ENCODE assay signal across 20 mouse cellular contexts in genomic region chr5:19981518-19981917, GRCm38 (mm10).
A peak's percentile ranks its signal among the peaks of the same experiment; 100 is the strongest.
DNase-seq lines count a peak whose midpoint lies in the region; ATAC-seq lines count a peak whose summit lies in the region.
"Had no signal": no experiment of that assay in that cellular context is flagged by ENCODE, and none has a peak within 500 bp of the region (broad histone marks: within the 10 kb centered on the region; RNA-seq: fewer than 3 reads in every experiment).

No protein-coding gene starts in this region.

- no peak overlapping the region for H3K4me3 ChIP-seq in hindbrain, embryonic 13.5 days
- no peak overlapping the region for H3K4me3 ChIP-seq in hindbrain, embryonic 10.5 days
- no peak overlapping the region for H3K4me3 ChIP-seq in forebrain, embryonic 13.5 days
- H3K4me3 ChIP-seq in midbrain, embryonic 11.5 days (ENCODE audit: low read depth, low read length) = no peak overlapping the region
- H3K4me3 ChIP-seq in neural tube, embryonic 14.5 days (ENCODE audit: low read depth, low read length) = no peak overlapping the region
- H3K4me3 ChIP-seq: embryonic facial prominence, embryonic 15.5 days; heart, embryonic 10.5 days; hindbrain, embryonic 15.5 days; kidney, embryonic 15.5 days; limb, embryonic 15.5 days; liver, embryonic 15.5 days had no signal

- peak overlapping the region; percentile 44; the same call in 1 of the 2 replicates for H3K27ac ChIP-seq in hindbrain, embryonic 13.5 days
- H3K27ac ChIP-seq in hindbrain, embryonic 10.5 days = no peak overlapping the region
- peak overlapping the region; percentile 44; the same call in 1 of the 2 replicates for H3K27ac ChIP-seq in forebrain, embryonic 13.5 days
- H3K27ac ChIP-seq in midbrain, embryonic 11.5 days (ENCODE audit: low read depth, low read length) = peak overlapping the region; percentile 32; the same call in 1 of the 2 replicates
- H3K27ac ChIP-seq in neural tube, embryonic 14.5 days (ENCODE audit: low read depth, low read length) = no peak overlapping the region
- H3K27ac ChIP-seq: embryonic facial prominence, embryonic 15.5 days; heart, embryonic 10.5 days; hindbrain, embryonic 15.5 days; kidney, embryonic 15.5 days; limb, embryonic 15.5 days; liver, embryonic 15.5 days had no signal

- no peaks in the 10 kb centered on the region for H3K27me3 ChIP-seq in hindbrain, embryonic 13.5 days
- H3K27me3 ChIP-seq in hindbrain, embryonic 10.5 days (ENCODE audit: insufficient read depth, poor library complexity, severe bottlenecking) = no peaks in the 10 kb centered on the region
- no peaks in the 10 kb centered on the region for H3K27me3 ChIP-seq in forebrain, embryonic 13.5 days
- H3K27me3 ChIP-seq in midbrain, embryonic 11.5 days (ENCODE audit: control insufficient read depth, insufficient read depth, low read length) = no peaks in the 10 kb centered on the region
- H3K27me3 ChIP-seq in neural tube, embryonic 14.5 days (ENCODE audit: control insufficient read depth, insufficient read depth, low read length) = no peaks in the 10 kb centered on the region
- H3K27me3 ChIP-seq: CH12.LX; embryonic facial prominence, embryonic 15.5 days; hindbrain, embryonic 15.5 days; kidney, embryonic 15.5 days; limb, embryonic 15.5 days; liver, embryonic 15.5 days had no signal

- no peaks in the 10 kb centered on the region for H3K9me3 ChIP-seq in hindbrain, embryonic 13.5 days
- no peaks in the 10 kb centered on the region for H3K9me3 ChIP-seq in hindbrain, embryonic 10.5 days
- no peaks in the 10 kb centered on the region for H3K9me3 ChIP-seq in forebrain, embryonic 13.5 days (replicated peaks)
- H3K9me3 ChIP-seq in midbrain, embryonic 11.5 days (ENCODE audit: control insufficient read depth, low read length) = no peaks in the 10 kb centered on the region
- no peaks in the 10 kb centered on the region for H3K9me3 ChIP-seq in neural tube, embryonic 14.5 days (ENCODE audit: control insufficient read depth, low read length)
- H3K9me3 ChIP-seq: embryonic facial prominence, embryonic 15.5 days; heart, embryonic 10.5 days; hindbrain, embryonic 15.5 days; kidney, embryonic 15.5 days; limb, embryonic 15.5 days; liver, embryonic 15.5 days had no signal

- no peak for DNase-seq in hindbrain, embryonic 10.5 days (ENCODE audit: low spot score)
- DNase-seq in midbrain, embryonic 11.5 days (ENCODE audit: low spot score, missing footprints) = peak; percentile 91
- no peak for DNase-seq in embryo, embryonic 10.5 days (ENCODE audit: low spot score)
- no peak for DNase-seq in layer of hippocampus, adult 8-10 months (ENCODE audit: low spot score in 2 of 2)
- DNase-seq: adrenal gland, postnatal 14 days; cerebellum, adult 11 months; cerebellum, postnatal 14 days; kidney, postnatal 4 days had no signal

- ATAC-seq in hindbrain, embryonic 13.5 days (ENCODE audit: low FRiP score) = peak; percentile 58; the same call in 1 of the 2 replicates
- no peak for ATAC-seq in forebrain, embryonic 13.5 days
- ATAC-seq in midbrain, embryonic 11.5 days (ENCODE audit: low FRiP score) = peak; percentile 67
- ATAC-seq in neural tube, embryonic 14.5 days (ENCODE audit: low read depth) = 0 out of 2 replicates have a peak, but pooled peaks have one; percentile 32
- ATAC-seq in megakaryocyte-erythroid progenitor cell, adult 5-6 weeks (replicated peaks; ENCODE audit: low FRiP score, low TSS enrichment, poor library complexity, severe bottlenecking) = no peak
- ATAC-seq: intestine, postnatal 0 days had no signal

- no peak overlapping the region for H3K4me2 ChIP-seq in hindbrain, embryonic 13.5 days
- H3K4me2 ChIP-seq in forebrain, embryonic 13.5 days = no peak overlapping the region
- no peak overlapping the region for H3K4me2 ChIP-seq in midbrain, embryonic 11.5 days
- H3K4me2 ChIP-seq in neural tube, embryonic 14.5 days (ENCODE audit: low read depth, low read length) = no peak overlapping the region
- H3K4me2 ChIP-seq: embryonic facial prominence, embryonic 15.5 days; hindbrain, embryonic 15.5 days; kidney, embryonic 15.5 days; limb, embryonic 15.5 days; liver, embryonic 15.5 days had no signal

- no peaks in the 10 kb centered on the region for H3K36me3 ChIP-seq in hindbrain, embryonic 13.5 days
- H3K36me3 ChIP-seq in hindbrain, embryonic 10.5 days = no peaks in the 10 kb centered on the region
- H3K36me3 ChIP-seq in forebrain, embryonic 13.5 days (ENCODE audit: poor library complexity, severe bottlenecking) = no peaks in the 10 kb centered on the region
- no peaks in the 10 kb centered on the region for H3K36me3 ChIP-seq in midbrain, embryonic 11.5 days (ENCODE audit: control insufficient read depth, insufficient read depth, low read length)
- H3K36me3 ChIP-seq in neural tube, embryonic 14.5 days (ENCODE audit: control insufficient read depth, insufficient read depth, low read length) = no peaks in the 10 kb centered on the region
- H3K36me3 ChIP-seq: embryonic facial prominence, embryonic 15.5 days; heart, embryonic 10.5 days; hindbrain, embryonic 15.5 days; kidney, embryonic 15.5 days; limb, embryonic 15.5 days; liver, embryonic 15.5 days had no signal

- WGBS in hindbrain, embryonic 13.5 days = 72% methylated on average over 6 of the region's 6 CpGs
- WGBS in hindbrain, embryonic 10.5 days = 80% methylated on average over 6 of the region's 6 CpGs
- 46% methylated on average over 6 of the region's 6 CpGs for WGBS in forebrain, embryonic 13.5 days
- WGBS in midbrain, embryonic 11.5 days = 24% methylated on average over 6 of the region's 6 CpGs
- WGBS in neural tube, embryonic 14.5 days = 73% methylated on average over 6 of the region's 6 CpGs

- peaks cover 26% of the 10 kb centered on the region for H3K4me1 ChIP-seq in hindbrain, embryonic 13.5 days (replicated peaks)
- H3K4me1 ChIP-seq in hindbrain, embryonic 10.5 days (replicated peaks) = peaks cover 14% of the 10 kb centered on the region
- peaks cover 22% of the 10 kb centered on the region for H3K4me1 ChIP-seq in forebrain, embryonic 13.5 days
- peaks cover 7% of the 10 kb centered on the region for H3K4me1 ChIP-seq in midbrain, embryonic 11.5 days (ENCODE audit: control insufficient read depth, insufficient read depth, low read length)
- H3K4me1 ChIP-seq in neural tube, embryonic 14.5 days (ENCODE audit: control insufficient read depth, insufficient read depth, low read length) = 0 out of 2 replicates have a peak, but pooled peaks cover 5% of the 10 kb centered on the region
- H3K4me1 ChIP-seq: embryonic facial prominence, embryonic 15.5 days; heart, embryonic 10.5 days; kidney, embryonic 15.5 days; limb, embryonic 15.5 days; liver, embryonic 15.5 days had no signal

- H3K9ac ChIP-seq in hindbrain, embryonic 13.5 days = no peak overlapping the region
- H3K9ac ChIP-seq in forebrain, embryonic 13.5 days = no peak overlapping the region
- no peak overlapping the region for H3K9ac ChIP-seq in midbrain, embryonic 11.5 days (ENCODE audit: low read length)
- no peak overlapping the region for H3K9ac ChIP-seq in neural tube, embryonic 14.5 days (replicated peaks; ENCODE audit: low read depth, low read length)
- H3K9ac ChIP-seq: embryonic facial prominence, embryonic 15.5 days; hindbrain, embryonic 15.5 days; kidney, embryonic 15.5 days; limb, embryonic 15.5 days; liver, embryonic 15.5 days had no signal

Comparison
In these comparisons a context has a peak if more than half of its experiments do, and no peak if none do; other contexts are left out.
1. H3K27ac ChIP-seq: peak in hindbrain, embryonic 13.5 days (single experiment), forebrain, embryonic 13.5 days (single experiment) and midbrain, embryonic 11.5 days (single experiment); none in hindbrain, embryonic 10.5 days (single experiment) and neural tube, embryonic 14.5 days (single experiment).
2. ATAC-seq: peak in hindbrain, embryonic 13.5 days (single experiment), midbrain, embryonic 11.5 days (single experiment) and neural tube, embryonic 14.5 days (single experiment); none in forebrain, embryonic 13.5 days (single experiment) and megakaryocyte-erythroid progenitor cell, adult 5-6 weeks (single experiment).